Mouse (Mus musculus) liver, adult (tissue): Measurements from ENCODE around the gene Rabgap1l.

ENCODE experiments used
- GATA4 ChIP-seq: IDR thresholded peaks from 2 replicates; pipeline ENCODE4 v1.6.1; 2014; ENCODE audit warnings: mild to moderate bottlenecking, low read length; ENCODE audit not compliant: insufficient replicate concordance

Gene Rabgap1l

DNA sequence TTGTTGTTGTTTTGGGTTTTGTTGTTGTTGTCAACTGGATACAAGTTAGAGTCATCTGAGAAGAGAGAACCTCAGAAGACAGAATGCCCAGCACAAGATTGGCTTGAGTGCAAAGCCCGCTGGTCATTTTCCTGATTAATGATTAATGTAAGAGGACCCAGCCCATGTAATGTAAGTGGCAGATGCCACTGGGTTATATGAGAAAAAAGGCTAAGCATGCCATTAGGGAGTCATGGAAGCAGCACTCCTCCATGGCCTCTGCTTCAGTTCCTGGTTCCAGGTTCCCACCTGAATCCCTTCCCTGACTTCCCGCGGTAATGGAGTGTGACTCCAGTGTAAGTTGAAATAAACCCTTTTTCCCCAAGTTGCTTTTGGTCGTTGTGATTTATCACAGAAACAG is 480.4 kb downstream of the Rabgap1l start:
- no peak for TF ChIP-seq GATA4

DNA sequence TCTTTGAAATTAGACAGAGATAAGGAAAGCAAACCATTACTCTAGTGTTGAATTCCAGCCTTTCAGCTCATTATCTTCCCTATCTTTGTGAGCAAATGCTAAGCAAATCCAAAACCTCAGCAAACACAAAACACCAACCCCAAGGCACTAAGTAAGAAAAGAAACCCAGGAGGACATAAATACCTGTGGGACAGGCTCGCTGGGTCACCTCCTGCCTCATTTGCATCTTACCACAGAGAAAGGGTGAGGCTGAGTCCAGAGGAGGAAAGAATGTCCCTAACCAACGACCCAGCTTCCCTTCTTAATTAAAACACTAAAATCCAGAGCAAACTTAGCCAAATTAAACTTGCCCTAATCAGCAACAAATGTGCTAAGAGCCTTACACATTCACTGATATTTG is 481.1 kb downstream of the Rabgap1l start:
- TF ChIP-seq GATA4 = no peak

DNA sequence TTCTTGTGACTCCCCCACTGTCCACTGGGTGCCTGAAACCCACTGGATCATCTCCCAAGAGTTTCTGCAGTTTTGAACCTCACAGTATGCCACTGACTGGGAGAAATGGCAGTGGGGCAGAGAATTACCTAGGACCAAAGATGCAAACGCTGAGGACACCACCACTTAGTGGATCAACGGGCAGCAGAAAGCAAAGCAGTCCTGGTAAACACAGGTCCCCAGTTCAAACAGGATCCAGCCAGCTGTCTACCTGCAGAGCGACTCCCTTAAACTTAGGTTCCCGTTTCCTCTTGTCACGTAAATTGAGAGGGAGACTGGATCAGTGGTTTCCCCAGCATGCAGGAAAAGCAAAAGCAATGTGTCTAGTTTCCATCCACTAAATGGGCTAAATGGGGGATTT is 483.1 kb downstream of the Rabgap1l start:
- TF ChIP-seq GATA4 = no peak

DNA sequence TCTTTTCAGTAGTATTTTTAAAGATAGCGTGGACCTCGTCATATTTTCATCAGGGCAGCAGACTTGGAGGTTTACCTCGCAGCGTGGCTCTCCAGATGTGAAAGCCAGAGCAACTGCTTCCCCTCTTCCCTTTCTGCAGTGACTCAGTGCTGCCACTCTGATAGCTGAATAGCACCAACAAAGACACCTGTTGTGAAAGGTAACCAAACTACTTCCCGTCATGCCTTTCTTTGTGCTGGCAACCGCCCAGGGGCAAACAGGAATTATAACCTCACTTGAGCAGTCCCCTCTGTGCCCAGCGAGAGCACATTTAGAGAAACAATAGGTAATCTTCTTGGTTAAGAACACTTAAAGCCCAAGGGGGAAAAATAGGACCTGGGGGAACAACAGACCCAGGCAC is 484.0 kb downstream of the Rabgap1l start:
- TF ChIP-seq GATA4 = no peak

DNA sequence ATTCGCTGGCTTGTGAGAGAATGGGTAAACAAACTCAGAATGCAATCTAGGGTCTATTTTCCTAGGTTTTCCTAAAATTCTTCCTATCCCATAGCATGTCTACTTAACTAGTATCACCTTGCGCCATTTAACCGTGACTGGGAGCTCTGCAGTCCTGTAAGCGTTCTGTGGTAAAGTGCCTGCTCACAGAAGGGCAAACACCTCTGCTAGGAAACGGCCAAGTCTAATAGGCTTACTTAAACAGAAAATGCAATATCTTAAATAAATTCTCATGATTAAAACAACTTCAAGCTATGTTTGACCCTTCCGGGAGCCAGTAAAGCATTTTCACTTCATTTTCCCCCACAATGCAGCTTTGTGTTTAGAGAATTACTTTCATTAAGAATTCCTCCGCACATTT is 484.5 kb downstream of the Rabgap1l start:
- no peak for TF ChIP-seq GATA4

DNA sequence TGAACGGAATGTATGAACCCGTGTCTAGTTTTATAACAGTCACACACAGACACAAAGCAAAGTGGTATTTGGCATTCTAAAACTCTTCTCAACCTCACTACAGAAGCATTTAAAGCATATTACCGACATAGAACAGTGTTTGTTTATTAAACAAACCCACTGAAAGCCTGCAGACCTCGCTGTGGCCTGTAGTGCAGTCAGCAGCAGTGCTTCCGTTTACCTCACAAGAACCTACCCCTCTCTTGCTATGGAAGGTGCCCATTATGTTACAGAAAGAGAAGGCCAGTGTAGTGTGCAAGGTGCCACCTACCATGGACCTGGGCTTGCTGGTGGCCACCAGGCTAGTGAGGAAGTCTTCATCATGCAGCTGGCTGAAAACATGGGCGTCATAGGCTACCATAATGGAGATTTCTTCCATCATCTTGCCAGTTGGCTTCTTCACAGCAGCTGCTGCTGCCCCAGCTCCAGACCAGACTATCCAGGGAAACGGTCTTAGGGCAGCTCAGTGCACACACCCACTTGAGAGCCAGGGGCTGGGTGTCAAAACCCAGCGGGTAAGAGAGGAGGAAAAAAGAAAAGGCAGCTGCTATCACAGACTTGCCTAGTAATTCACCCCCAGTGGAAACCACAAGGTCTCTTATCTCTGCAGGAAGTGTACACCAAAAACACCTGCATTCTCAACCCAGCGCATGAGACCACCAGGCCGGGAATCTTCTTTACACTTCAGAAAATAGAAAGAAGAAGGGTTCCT is 486.0 kb downstream of the Rabgap1l start:
- TF ChIP-seq GATA4 = no peak

DNA sequence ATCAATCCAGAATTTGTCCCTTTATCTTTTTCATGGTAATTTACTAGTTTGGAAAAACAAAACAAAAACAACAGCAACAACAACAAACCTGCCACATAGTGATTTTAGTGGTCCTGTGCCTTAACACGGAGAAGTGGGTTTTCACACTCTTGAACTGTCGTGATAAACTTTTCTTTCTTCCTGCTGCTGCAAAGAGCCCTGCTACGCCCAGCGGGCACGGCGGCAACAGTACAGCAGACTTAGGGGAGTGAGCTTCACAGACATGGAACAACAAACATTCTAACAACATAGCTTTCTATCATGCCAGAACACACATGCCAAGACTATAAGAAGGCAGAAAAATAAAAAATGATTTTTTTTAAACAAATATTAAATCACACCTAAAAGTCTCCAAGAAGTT is 486.7 kb downstream of the Rabgap1l start:
- no peak for TF ChIP-seq GATA4

DNA sequence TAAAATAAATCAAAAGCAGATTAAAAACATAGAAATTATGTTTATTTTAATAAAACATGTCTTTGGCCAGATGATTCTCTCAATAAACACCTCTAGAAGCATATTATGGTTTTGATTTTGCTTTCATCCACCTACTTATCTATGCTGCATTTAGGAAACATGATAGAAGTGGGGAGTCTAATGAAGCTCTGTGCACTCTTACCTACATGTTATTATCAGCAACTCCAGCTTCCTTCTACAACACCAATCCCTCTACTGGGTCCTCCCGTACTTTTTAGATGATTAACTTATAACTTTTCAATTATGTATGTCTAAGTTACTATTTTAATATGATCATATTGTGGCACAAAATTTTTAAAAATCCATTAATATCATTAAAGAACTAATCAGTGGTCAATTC is 487.2 kb downstream of the Rabgap1l start:
- TF ChIP-seq GATA4 = no peak

DNA sequence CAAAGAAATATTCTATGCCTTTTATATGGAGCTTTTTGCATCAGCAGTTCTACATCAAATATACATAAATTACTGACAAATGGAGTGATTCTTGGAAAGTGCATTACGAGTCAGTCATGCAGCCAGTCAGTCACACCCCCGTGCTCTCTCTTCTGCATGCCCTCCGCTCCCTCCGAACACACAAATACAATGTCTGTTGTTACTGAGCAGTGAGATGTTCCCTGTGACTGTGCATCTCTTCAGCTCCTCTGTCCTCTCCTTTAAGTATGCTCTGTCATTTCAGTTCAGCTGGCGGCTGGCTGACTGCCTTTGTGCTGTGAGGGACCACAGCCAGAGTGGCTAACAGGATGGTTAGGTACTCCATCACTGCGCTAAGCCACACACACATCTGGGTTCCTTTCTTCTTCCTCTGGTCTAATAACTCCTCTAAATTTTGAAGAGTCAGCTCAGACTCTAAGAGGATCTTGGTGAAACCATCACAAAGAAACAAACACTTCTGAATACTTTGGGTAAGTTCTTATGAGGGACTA is 488.0 kb downstream of the Rabgap1l start:
- TF ChIP-seq GATA4 = no peak

DNA sequence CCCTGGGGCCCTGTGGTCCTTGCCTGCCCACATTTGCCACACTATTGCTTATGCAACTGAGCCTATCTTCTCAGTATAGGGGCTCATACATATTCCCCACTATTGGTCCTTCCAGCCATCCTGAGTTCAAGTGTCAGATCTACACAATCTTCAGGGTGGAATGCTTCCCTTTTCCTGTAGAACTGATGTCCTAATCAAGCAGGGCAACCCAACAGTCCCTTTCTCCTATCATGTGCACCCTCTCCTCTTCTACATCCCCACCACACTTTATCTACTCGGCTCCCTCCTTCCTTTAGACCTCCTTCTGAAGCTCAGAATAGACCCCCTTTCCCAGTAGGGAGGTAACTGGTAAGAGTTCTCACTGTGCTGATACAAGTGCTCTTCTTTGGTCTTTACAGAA is 490.7 kb downstream of the Rabgap1l start:
- no peak for TF ChIP-seq GATA4

DNA sequence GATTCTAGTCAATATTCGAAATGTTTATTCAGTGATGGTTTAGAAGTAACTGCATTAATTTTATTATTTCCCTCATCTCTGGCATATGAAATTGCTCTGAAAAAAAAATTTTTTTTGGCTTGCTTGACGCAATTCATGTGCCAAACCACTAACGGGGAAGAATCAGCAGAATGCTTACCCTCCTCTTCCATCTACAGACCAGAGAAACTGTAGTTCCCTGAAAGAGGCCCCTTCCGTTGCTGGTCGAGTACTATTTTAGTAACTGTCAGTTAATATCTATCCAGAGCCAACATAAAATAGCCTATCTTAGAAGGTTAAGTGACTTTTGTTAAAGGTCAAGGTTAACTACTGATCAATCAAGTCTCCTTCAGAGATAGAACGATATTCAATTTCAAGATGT is 491.9 kb downstream of the Rabgap1l start:
- no peak for TF ChIP-seq GATA4

DNA sequence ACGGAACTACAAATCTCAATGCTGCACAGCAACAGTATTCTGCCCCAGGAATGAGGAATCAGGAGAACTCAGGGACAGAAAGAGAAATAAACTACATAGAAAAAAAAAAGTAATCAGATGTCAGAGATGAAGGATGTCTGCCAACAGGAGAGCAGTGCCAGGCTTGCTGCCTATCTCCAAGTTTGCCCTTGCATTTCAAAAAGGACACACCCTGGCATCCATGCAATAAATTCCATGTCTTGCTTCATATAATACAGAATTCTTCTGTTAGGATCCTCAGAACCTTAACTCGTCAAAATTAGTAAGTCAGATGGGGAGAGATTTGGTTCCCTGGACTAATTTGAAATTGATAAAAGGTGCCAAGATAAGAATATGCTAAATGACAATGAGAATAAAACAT is 492.3 kb downstream of the Rabgap1l start:
- TF ChIP-seq GATA4 = no peak

DNA sequence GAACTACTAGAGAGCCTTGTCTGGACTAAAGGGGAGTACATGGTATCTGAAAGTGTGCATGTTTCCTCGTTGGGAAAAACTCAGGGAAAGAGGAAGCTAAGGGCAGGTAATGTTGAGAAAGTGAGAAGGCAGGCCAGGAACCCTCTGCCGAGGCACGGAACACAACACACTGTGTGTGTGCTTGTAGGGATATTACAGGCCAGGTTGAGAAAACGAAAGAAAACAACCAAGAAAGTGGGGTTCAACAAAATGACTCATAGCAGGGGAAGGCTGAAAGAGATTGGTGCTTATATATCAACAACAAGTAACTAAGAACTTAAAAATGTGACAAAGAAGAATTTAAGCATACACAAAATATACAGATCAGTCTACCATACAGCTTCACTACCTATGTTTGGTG is 493.0 kb downstream of the Rabgap1l start:
- no peak for TF ChIP-seq GATA4

DNA sequence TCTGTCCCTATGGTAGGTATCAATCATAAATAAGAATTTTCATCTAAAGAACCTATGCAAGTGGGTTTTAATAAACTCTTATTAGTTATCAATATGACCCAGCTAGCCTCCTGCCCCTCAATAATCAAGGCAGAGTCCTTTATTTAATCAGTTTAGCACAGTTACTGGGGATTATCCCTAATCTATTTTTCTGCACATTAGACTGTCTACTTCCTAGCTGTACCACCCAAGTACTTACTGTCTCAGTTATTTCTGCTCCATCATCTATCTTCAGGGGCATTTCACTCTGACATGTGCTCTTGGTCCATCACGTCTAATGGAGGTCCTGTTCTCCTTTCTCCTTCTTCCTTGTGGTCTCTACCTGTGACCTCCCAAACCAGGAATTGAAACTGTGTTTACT is 494.1 kb downstream of the Rabgap1l start:
- no peak for TF ChIP-seq GATA4

DNA sequence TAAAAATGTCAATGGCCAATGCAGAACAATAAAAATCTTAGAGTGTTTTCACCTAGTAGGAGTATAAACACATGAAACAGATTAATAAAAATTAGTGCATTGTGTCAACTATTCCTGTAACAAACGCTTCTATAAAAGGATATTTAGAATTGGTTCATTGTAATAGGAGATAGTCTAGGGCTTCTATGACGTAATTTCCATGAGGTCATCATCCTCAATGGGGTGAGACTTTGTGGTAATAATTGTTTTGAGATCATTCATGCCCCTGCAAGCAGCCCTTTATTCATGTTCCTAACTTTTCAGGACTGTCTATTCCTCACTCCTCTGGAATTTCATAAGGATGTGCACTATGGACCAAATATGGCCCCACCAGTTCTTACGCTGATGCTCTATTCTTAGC is 495.3 kb downstream of the Rabgap1l start:
- TF ChIP-seq GATA4 = no peak

DNA sequence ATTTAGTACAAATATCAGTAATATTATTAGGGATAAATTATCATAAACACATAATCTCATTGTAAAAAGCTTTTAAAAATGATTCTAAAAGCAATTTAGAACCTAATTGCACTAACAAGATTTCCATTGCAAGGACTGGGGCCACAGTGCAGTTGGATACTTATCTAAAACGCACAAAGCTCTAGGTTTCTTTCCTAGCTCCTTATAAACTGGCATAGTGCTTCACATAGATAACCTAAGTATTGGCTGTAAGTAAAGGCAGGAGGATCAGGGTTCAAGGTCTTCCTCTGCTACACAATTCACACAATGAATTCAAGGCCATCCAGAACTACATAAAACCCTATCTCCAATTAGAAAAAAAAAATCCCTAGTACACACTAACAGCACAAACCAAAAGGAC is 497.7 kb downstream of the Rabgap1l start:
- TF ChIP-seq GATA4 = no peak

DNA sequence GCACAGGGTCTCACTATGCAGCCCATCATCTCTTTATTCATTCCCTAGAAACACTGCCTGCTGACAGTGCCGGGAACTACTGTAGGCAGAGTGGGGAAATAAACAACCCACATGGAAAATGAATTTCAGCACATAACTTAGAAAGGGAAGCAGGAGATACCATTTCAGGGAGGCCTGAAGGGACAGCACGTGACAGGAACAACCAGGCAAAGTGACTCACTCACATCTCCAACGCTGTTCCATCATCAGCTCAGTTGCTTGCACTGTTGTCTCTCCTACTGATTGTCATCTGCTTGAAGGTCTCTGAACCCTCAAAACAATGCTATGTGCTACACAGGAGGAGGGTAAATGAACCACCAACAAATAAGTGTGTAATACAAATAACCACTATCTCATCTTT is 499.5 kb downstream of the Rabgap1l start:
- no peak for TF ChIP-seq GATA4
